Mouse (Mus musculus): ENCODE data around the gene Zfp3.

DNA sequence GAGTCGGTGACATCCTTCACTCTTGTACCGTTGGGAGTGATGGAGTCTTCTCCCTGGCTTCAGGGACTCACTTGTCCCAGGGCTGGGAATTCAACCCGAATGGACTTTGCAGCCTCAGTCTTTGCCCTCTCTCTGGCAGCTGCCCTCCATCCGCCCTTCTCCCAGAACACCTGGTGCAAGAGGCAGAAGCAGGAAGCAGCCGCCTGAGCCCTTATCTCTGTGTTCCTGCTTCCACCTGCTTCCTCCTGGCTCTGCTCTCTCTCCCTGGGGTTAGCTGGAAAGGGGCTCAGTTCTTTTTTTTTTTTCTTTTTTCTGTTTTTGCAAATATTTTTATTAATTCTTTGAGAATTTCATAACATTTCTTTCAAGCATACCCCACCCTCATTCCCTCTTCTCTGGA, 26.3 kb upstream of the Zfp3 start:
- TF ChIP-seq ZC3H11A (IDR thresholded peaks at IDR 0.05; ENCODE audit: borderline replicate concordance, low read depth, low read length) (no peak), MAFK (IDR thresholded peaks at IDR 0.05; ENCODE audit: insufficient read depth, low read depth, low read length) (no peak), CHD2 (IDR thresholded peaks at IDR 0.05; ENCODE audit: low read depth, low read length) (no peak), HCFC1 (IDR thresholded peaks at IDR 0.05; ENCODE audit: borderline replicate concordance, insufficient read depth, low read length) (no peak)
